Mouse (Mus musculus): ENCODE results near the gene Dram1. TPM values are rescaled to one million over a fixed set of nuclear protein-coding genes. Genes with fewer than 3 reads are reported as not detected.

The Dram1 gene
- total and polyA plus RNA-seq, 3 experiments, result 0.04 TPM; not detected in 2

DNA sequence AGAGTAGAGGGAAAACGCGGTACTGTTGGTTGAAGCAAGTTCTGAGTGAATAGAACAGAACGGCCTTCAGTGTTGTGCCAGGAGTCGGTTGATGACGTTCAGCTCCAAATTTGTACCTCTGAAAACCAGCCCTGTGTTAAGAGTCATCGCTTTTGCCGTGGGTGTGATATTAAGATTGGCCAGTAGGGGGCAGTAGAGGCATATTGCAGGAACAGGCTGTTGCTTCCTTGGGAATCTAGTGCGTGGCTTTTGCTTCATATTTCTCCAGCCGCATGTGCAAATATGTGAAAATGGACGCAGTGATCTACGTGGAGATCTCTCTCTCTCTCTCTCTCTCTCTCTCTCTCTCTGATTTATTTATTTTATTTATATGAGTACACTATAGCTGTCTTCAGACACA is 2.1 kb downstream of the Dram1 start:
- Histone ChIP-seq H3K36me3 (replicated peaks in 1 of 2; ENCODE audit: control insufficient read depth in 1 of 2, insufficient read depth in 1 of 2, low read length in 1 of 2) (no peaks in the 10 kb centered on the region), H3K9me3 (replicated peaks; ENCODE audit: low read length) (no peaks in the 10 kb centered on the region), H3K79me2 (replicated peaks; ENCODE audit: control insufficient read depth, extremely low read depth, insufficient read depth, poor library complexity, severe bottlenecking) (peaks cover 22% of the 10 kb centered on the region), H3K9ac (ENCODE audit: insufficient read depth, low read depth) (no peak overlapping the region), H3K4me1 (ENCODE audit: control insufficient read depth in 1 of 2, insufficient read depth in 2 of 2) (peaks cover 8 to 30% of the 10 kb centered on the region in 2 experiments), H3K4me3 (replicated peaks in 1 of 3; ENCODE audit: low read depth in 2 of 3, low read length in 2 of 3, poor library complexity in 1 of 3) (no peak overlapping the region), H3K27me3 (replicated peaks) (no peaks in the 10 kb centered on the region), H3K4me2 (ENCODE audit: insufficient read depth, low read depth, poor library complexity, severe bottlenecking) (0 out of 2 replicates have a peak overlapping the region, but pooled peaks have one; percentile 19), H3K27ac (ENCODE audit: insufficient read depth, low read depth) (no peak overlapping the region)
- no peak for TF ChIP-seq NRF1 (IDR thresholded peaks at IDR 0.05; ENCODE audit: low read depth, low read length)
- no peak for TF ChIP-seq ELF1 (IDR thresholded peaks at IDR 0.05; ENCODE audit: low read depth, low read length)
- peak; percentile 62; the same call in 1 of the 2 replicates for TF ChIP-seq JUND (conservative IDR thresholded peaks at IDR 0.05; ENCODE audit: low read depth, low read length)
- no peak for TF ChIP-seq IRF4 (IDR thresholded peaks at IDR 0.05; ENCODE audit: low read depth, low read length)
- TF ChIP-seq POLR2A (IDR thresholded peaks at IDR 0.05; ENCODE audit: low read depth, low read length), result no peak
- TF ChIP-seq TCF12 (IDR thresholded peaks at IDR 0.05; ENCODE audit: low read depth, low read length), result no peak
- TF ChIP-seq ZKSCAN1 (IDR thresholded peaks at IDR 0.05; ENCODE audit: borderline replicate concordance, low read depth, low read length), result no peak
- TF ChIP-seq TBP (conservative IDR thresholded peaks at IDR 0.05; ENCODE audit: low read depth, low read length), result no peak
- TF ChIP-seq RCOR1 (conservative IDR thresholded peaks at IDR 0.05; ENCODE audit: low read depth, low read length), result no peak
- peak; percentile 93 to 96 for TF ChIP-seq CTCF (conservative IDR thresholded peaks at IDR 0.05 in 1 of 2, IDR thresholded peaks at IDR 0.05 in 1 of 2; ENCODE audit: low read depth in 2 of 2, low read length in 2 of 2)
- TF ChIP-seq SMC3 (IDR thresholded peaks at IDR 0.05; ENCODE audit: low read depth, low read length), result peak; percentile 82
- peak; percentile 44; the same call in 1 of the 2 replicates for TF ChIP-seq ZC3H11A (IDR thresholded peaks at IDR 0.05; ENCODE audit: low read depth, low read length)
- peak; percentile 93 for TF ChIP-seq RAD21 (IDR thresholded peaks at IDR 0.05; ENCODE audit: low read depth, low read length)
- no peak for TF ChIP-seq HCFC1 (IDR thresholded peaks at IDR 0.05; ENCODE audit: low read depth, low read length)
- TF ChIP-seq MEF2A (IDR thresholded peaks at IDR 0.05; ENCODE audit: borderline replicate concordance, low read depth, low read length), result peak; percentile 75
- no peak for TF ChIP-seq USF2 (conservative IDR thresholded peaks at IDR 0.05; ENCODE audit: low read depth, low read length)
- TF ChIP-seq BHLHE40 (IDR thresholded peaks at IDR 0.05; ENCODE audit: low read depth, low read length), result no peak
- peak; percentile 74; the same call in 1 of the 2 replicates for TF ChIP-seq MYC (IDR thresholded peaks at IDR 0.05; ENCODE audit: low read depth, low read length)
- no peak for TF ChIP-seq ETS1 (conservative IDR thresholded peaks at IDR 0.05; ENCODE audit: low read depth, low read length)
- no peak for TF ChIP-seq NELFE (IDR thresholded peaks at IDR 0.05; ENCODE audit: low read depth, low read length)
- TF ChIP-seq MAX (IDR thresholded peaks at IDR 0.05; ENCODE audit: low read length), result no peak
- TF ChIP-seq PAX5 (IDR thresholded peaks at IDR 0.05; ENCODE audit: low read length), result no peak
- TF ChIP-seq MAFK (IDR thresholded peaks at IDR 0.05; ENCODE audit: insufficient replicate concordance, low read length), result no peak
- TF ChIP-seq CHD1 (IDR thresholded peaks at IDR 0.05; ENCODE audit: low read depth, low read length), result no peak
- TF ChIP-seq E2F4 (IDR thresholded peaks at IDR 0.05; ENCODE audit: insufficient replicate concordance, low read depth, low read length), result no peak
- TF ChIP-seq POLR2AphosphoS2 (IDR thresholded peaks at IDR 0.05; ENCODE audit: low read depth, low read length), result no peak
- DNase-seq (ENCODE audit: extremely low read depth), result peak; percentile 86
- dilution Hi-C loops (cut with MboI; ENCODE audit: extremely low pct_ligation_motif_present, extremely low pct_unique_long_range_greater_than_20kb, low sequenced_read_pairs) (no loop called here), in situ Hi-C loops (cut with MboI; ENCODE audit: low pct_ligation_motif_present, low pct_unique_long_range_greater_than_20kb, low sequenced_read_pairs) (no loop called here)

Measured in CH12.LX (cell line).